Mouse (Mus musculus) myocyte (in vitro differentiated cells): ENCODE measurements around the gene Alg9.

Experiments
- E2F4 ChIP-seq: IDR thresholded peaks from one replicate; pipeline ENCODE4 v1.6.1; 2011; ENCODE audit warnings: mild to moderate bottlenecking, control low read depth, moderate library complexity; ENCODE audit not compliant: insufficient read depth
- MYOD1 ChIP-seq, 3 experiments: IDR thresholded peaks; one replicate each; pipeline ENCODE4 v1.6.1; 2011; ENCODE audit warnings: control low read depth in 2 of 3, low read depth in 2 of 3, mild to moderate bottlenecking in 2 of 3, moderate library complexity in 1 of 3; ENCODE audit not compliant: insufficient read length in 2 of 3, control insufficient read depth in 1 of 3
- POLR2A ChIP-seq: IDR thresholded peaks from one replicate; pipeline ENCODE4 v1.6.1; 2011; ENCODE audit warnings: low read depth, mild to moderate bottlenecking, control low read depth, moderate library complexity; ENCODE audit not compliant: insufficient read length
- POLR2AphosphoS2 ChIP-seq: IDR thresholded peaks from one replicate; pipeline ENCODE4 v1.6.1; 2011; ENCODE audit warnings: low read depth, control low read depth; ENCODE audit not compliant: insufficient read length

- TF ChIP-seq MYOD1 (IDR thresholded peaks at IDR 0.05; ENCODE audit: control insufficient read depth in 1 of 3, insufficient read length in 2 of 3, low read depth in 2 of 3) (no peak), E2F4 (no peak), POLR2A (no peak), POLR2AphosphoS2 (no peak)
Measured at GRCm38 (mm10) chr9:50887351-50887750, 112.5 kb downstream of the Alg9 start.
